Mouse (Mus musculus): ENCODE measurements around the gene Srsf9. TPM values are rescaled to one million over a fixed set of nuclear protein-coding genes. Genes with fewer than 3 reads are reported as not detected.
"Not testable (repeated sequence)": the region's sequence is repeated elsewhere in the genome, so short reads cannot be mapped to it uniquely, and the experiment has no call there.

Srsf9 gene
- polyA plus RNA-seq, 1 experiment: 38.0 TPM

GRCm38 (mm10) chr5:115374204-115374820 lies 47.3 kb downstream of the Srsf9 start:
- no peak overlapping the region for H3K4me3 ChIP-seq (ENCODE audit: low read depth, low read length)
- no peak for TF ChIP-seq CTCF (IDR thresholded peaks at IDR 0.05; ENCODE audit: extremely low read depth, insufficient read length, insufficient replicate concordance, low read depth, low read length)
- no peak for TF ChIP-seq POLR2A (IDR thresholded peaks at IDR 0.05; ENCODE audit: low read depth, low read length)
- 40% methylated on average over 11 of the region's 11 CpGs for WGBS
- H3K27me3 ChIP-seq (ENCODE audit: control insufficient read depth, insufficient read depth, low read length): peaks cover 11% of the 10 kb centered on the region
- no peaks in the 10 kb centered on the region for H3K36me3 ChIP-seq (ENCODE audit: control insufficient read depth, insufficient read depth, low read length)
- H3K27ac ChIP-seq (ENCODE audit: insufficient read depth, low read depth, low read length): no peak overlapping the region
- no peaks in the 10 kb centered on the region for H3K4me1 ChIP-seq (ENCODE audit: control insufficient read depth, insufficient read depth, insufficient read length, low read length)

GRCm38 (mm10) chr5:115375436-115375835 lies 48.5 kb downstream of the Srsf9 start:
- WGBS: 74% methylated on average over 2 of the region's 2 CpGs
- Histone ChIP-seq H3K4me1 (ENCODE audit: control insufficient read depth, insufficient read depth, insufficient read length, low read length) (no peaks in the 10 kb centered on the region), H3K36me3 (ENCODE audit: control insufficient read depth, insufficient read depth, low read length) (no peaks in the 10 kb centered on the region), H3K27ac (ENCODE audit: insufficient read depth, low read depth, low read length) (no peak overlapping the region), H3K4me3 (ENCODE audit: low read depth, low read length) (no peak overlapping the region), H3K27me3 (ENCODE audit: control insufficient read depth, insufficient read depth, low read length) (peaks cover 11% of the 10 kb centered on the region)
- TF ChIP-seq POLR2A (IDR thresholded peaks at IDR 0.05; ENCODE audit: low read depth, low read length) (no peak), CTCF (IDR thresholded peaks at IDR 0.05; ENCODE audit: extremely low read depth, insufficient read length, insufficient replicate concordance, low read depth, low read length) (no peak)

- H3K27me3 ChIP-seq (ENCODE audit: control insufficient read depth, insufficient read depth, low read length); H3K4me1 ChIP-seq (ENCODE audit: control insufficient read depth, insufficient read depth, insufficient read length, low read length); H3K36me3 ChIP-seq (ENCODE audit: control insufficient read depth, insufficient read depth, low read length); H3K27ac ChIP-seq (ENCODE audit: insufficient read depth, low read depth, low read length); H3K4me3 ChIP-seq (ENCODE audit: low read depth, low read length): not testable (repeated sequence)
- 69% methylated on average over 2 of the region's 2 CpGs for WGBS
Observed at GRCm38 (mm10) chr5:115378882-115379281, 51.9 kb downstream of the Srsf9 start.

Other genes with a start within 250 kb of the Srsf9 start
- not detected in 2 replicates for gene Gm10401, start 228.9 kb upstream of the Srsf9 start, polyA plus RNA-seq (2012; rRNA removed)
- gene Acads, start 207.8 kb upstream of the Srsf9 start, polyA plus RNA-seq (2012; rRNA removed): 63.3 and 95.9 TPM in 2 replicates
- gene Unc119b, start 192.2 kb upstream of the Srsf9 start, polyA plus RNA-seq (2012; rRNA removed): 16.9 and 26.5 TPM in 2 replicates
- 56.0 and 78.3 TPM in 2 replicates for gene Mlec, start 169.0 kb upstream of the Srsf9 start, polyA plus RNA-seq (2012; rRNA removed)
- gene Cabp1, start 132.8 kb upstream of the Srsf9 start, polyA plus RNA-seq (2012; rRNA removed): 0.89 and 1.0 TPM in 2 replicates
- 68.6 and 74.5 TPM in 2 replicates for gene Pop5, start 91.3 kb upstream of the Srsf9 start, polyA plus RNA-seq (2012; rRNA removed)
- gene Rnf10, start 54.3 kb upstream of the Srsf9 start, polyA plus RNA-seq (2012; rRNA removed): 80.5 and 148 TPM in 2 replicates
- gene Coq5, start 47.5 kb upstream of the Srsf9 start, polyA plus RNA-seq (2012; rRNA removed): 4.8 and 6.6 TPM in 2 replicates
- 54.5 and 78.1 TPM in 2 replicates for gene Dynll1, start 26.2 kb upstream of the Srsf9 start, polyA plus RNA-seq (2012; rRNA removed)
- 3.3 and 6.0 TPM in 2 replicates for gene Gatc, start 14.0 kb downstream of the Srsf9 start, polyA plus RNA-seq (2012; rRNA removed)
- 3.2 and 5.9 TPM in 2 replicates for gene Triap1, start 14.0 kb downstream of the Srsf9 start, polyA plus RNA-seq (2012; rRNA removed)
- gene Cox6a1, start 21.8 kb downstream of the Srsf9 start, polyA plus RNA-seq (2012; rRNA removed): 6,016 and 7,190 TPM in 2 replicates
- 4.6 and 9.0 TPM in 2 replicates for gene Msi1, start 102.4 kb downstream of the Srsf9 start, polyA plus RNA-seq (2012; rRNA removed)
- 5.2 and 2,024 TPM in 2 replicates for gene Pla2g1b, start 139.1 kb downstream of the Srsf9 start, polyA plus RNA-seq (2012; rRNA removed)
- gene Sirt4, start 157.5 kb downstream of the Srsf9 start, polyA plus RNA-seq (2012; rRNA removed): 9.9 and 13.6 TPM in 2 replicates
- 65.1 and 136 TPM in 2 replicates for gene Pxn, start 179.5 kb downstream of the Srsf9 start, polyA plus RNA-seq (2012; rRNA removed)
- gene Rplp0, start 232.3 kb downstream of the Srsf9 start, polyA plus RNA-seq (2012; rRNA removed): 1,193 and 2,017 TPM in 2 replicates
- gene Gcn1l1, start 238.1 kb downstream of the Srsf9 start, polyA plus RNA-seq (2012; rRNA removed): 26.4 and 30.7 TPM in 2 replicates